Mouse (Mus musculus): Measurements from ENCODE around the gene Cldn7. TPM values are rescaled to one million over a fixed set of nuclear protein-coding genes. Genes with fewer than 3 reads are reported as not detected.

Cldn7 gene
- total and polyA plus RNA-seq, 3 experiments, result 0.11 to 0.78 TPM; not detected in 1

DNA sequence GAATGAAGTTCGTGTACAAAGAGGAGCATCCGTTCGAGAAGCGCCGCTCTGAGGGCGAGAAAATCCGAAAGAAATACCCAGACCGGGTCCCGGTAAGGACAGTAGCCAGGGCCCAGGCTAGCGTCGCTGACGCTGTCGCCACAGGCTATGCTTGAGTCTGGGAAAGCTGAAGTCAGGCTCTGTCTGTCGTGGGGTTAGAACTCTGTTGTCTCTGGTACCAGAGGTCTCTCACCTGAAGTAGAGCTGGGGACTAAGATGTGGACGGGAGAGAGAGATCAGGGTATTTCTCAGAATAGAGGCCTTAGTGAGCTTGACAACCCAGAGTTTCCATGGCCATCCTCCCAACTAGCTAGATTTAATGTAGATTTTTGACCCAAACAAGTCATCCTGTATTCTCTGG lies 27.1 kb downstream of the Cldn7 start:
- DNase-seq, result no peak

DNA sequence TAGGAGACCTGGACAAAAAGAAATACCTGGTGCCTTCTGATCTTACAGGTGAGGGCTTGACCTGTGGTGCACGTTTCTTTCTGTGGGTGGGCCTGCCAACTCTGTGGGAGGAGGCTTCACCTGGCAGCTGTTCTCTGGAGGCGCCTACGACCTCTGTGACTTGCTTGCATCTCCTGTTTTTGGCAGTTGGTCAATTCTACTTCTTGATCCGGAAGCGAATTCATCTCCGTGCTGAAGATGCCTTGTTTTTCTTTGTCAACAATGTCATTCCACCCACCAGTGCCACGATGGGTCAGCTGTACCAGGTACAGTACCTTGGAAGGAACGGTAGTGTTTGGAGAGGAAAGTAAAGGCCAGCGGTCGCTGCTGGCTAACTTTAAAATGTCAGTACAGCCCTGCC lies 27.8 kb downstream of the Cldn7 start:
- peak; percentile 42 for DNase-seq

DNA sequence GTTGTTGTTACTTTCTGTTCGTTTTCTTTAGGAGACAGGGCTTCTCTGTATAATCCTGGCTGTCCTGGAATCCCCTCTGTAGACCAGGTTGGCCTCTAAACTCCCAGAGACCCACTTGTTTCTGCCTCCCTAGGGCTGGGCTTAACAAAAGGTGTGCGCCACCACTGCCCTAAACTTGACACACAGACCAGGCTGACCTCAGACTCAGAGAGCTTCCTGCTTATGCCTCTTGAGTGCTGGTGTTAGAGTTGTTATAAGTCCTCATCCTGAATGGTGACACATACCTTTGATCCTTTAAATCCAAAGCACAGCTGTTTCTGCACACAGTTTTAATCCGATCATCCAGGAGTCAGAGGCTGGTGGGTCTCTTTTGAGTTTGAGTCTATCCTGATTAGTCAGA lies 28.4 kb downstream of the Cldn7 start:
- DNase-seq, result no peak

DNA sequence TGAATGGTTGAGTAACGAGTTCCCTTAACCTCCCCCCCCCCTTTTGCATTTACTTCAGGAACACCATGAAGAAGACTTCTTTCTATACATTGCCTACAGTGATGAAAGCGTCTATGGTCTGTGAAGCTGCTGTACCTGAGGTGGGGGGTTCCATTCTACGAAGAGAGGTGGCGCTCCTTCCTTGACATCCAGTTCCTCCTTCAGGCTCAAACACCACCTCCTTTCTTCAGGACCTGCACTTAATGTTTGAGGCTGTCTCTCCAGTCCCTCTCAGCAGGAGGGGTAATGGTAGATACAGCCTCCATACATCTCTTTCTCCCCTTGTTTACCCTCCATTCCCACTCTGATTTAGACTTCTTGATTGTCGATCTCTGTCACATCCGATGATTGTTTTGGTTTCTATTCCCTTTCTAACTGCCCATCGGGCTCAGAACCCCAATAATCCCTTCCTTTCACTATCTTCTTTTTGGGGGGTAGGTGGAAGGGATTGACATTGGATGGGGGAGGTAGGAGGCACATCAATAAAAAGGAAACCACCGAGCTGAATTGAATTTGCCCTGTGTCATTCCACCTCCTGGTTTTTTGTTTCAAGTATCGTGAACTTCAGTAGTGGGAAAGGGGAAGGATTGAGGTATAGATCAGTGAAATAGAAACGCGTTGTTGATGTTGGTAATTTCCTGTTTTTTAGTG lies 30.0 kb downstream of the Cldn7 start:
- DNase-seq, result no peak

DNA sequence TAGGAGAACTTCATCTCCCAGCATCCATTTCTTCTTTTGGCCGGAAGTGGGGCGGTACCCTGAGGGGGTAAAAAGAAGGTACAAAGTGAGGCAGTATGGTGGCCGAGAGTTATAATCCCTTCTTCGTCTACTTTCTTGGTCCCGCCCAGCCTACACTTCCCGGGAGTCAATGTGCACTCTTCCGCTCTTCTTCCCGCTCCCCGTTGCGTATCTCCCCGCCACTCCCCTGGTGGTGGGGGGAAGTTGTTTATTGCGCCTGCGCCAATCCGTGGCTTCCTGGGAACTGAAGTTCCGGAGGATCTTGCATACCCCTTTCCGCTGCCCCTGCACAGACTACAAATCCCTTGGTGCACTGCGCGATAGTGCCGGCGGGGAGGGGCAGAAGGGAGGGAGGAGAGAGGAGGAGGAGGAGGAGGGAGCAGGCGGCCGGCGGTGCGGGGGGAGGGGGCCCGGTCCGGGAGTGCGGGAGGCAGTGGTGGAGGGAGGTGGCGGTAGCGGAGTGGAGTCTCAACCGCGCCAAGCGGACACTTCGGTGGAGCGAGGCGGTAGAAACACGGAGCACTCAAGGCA lies 30.9 kb downstream of the Cldn7 start, which contains the start of gene Phf23:
Gene Phf23 (plus strand): TSS at position 387 of the 570 bp plus-strand sequence.
- peak; percentile 99 for DNase-seq

DNA sequence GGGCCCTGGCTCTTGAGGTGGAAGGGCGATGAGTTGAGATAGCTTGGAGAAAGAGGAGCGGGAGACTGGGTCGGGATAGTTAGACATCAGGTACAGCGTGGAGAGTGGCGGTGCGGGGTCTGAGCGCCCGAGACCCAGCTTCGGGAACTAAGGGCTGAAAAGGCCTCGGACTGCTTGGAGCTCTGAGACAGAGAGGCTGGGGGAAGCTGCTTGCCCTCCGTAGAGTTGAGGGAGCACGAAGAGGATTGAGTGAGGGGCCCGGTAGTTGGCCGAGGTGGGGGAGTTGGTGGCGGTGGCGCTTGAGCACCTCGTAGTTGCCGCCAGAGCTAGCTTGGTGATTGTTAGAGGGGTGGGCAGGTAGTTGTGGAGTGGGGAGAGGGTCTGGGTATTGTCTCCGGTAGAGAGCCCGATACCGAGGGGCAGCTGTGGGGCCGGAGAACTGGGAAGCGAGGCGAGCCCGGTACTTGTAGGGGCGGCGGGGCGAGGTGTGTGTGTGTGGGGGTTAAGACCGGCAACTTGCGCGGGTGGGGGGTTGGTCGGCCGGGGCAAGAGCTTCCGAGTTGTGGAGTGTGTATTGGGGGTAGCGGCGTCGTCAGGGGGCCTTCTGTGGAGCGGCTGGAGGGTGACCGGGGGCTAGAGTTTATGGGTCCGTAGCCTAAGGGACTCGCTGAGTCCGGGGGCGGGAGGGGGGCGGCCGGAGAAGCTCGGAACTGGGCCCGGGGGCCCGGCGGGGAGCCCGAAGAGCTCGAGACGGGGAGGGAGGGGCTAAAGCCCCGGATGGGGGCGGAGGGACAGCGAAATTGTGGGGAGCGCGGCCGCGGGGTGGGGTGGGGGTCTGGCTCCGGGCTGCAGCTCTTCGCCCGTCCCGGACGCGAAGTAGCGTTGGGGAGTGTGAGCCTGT lies 31.8 kb downstream of the Cldn7 start:
- DNase-seq, result no peak

DNA sequence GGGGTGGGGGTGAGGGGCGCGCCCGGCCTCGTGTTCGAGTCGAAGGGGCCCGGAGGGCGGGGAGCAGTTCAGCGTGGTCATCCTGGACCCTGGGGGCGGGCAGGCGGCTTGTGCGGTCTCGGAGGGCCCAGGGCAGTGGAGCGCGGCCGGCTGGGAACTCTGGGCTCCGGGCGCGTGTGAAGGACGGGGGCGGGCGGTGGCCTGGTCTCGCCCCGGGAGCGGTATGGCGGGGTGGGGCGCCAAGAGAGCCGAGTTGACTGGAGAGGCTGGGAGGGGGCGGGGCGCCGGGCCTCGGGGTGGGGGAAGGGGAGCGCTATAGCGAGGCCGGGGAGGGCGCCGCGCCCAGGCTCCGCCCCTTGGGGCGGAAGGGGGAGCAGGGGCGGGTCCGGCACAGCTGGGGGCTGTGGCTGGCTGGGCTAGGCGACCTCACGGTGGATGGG lies 32.5 kb downstream of the Cldn7 start:
- DNase-seq, result peak; percentile 95

DNA sequence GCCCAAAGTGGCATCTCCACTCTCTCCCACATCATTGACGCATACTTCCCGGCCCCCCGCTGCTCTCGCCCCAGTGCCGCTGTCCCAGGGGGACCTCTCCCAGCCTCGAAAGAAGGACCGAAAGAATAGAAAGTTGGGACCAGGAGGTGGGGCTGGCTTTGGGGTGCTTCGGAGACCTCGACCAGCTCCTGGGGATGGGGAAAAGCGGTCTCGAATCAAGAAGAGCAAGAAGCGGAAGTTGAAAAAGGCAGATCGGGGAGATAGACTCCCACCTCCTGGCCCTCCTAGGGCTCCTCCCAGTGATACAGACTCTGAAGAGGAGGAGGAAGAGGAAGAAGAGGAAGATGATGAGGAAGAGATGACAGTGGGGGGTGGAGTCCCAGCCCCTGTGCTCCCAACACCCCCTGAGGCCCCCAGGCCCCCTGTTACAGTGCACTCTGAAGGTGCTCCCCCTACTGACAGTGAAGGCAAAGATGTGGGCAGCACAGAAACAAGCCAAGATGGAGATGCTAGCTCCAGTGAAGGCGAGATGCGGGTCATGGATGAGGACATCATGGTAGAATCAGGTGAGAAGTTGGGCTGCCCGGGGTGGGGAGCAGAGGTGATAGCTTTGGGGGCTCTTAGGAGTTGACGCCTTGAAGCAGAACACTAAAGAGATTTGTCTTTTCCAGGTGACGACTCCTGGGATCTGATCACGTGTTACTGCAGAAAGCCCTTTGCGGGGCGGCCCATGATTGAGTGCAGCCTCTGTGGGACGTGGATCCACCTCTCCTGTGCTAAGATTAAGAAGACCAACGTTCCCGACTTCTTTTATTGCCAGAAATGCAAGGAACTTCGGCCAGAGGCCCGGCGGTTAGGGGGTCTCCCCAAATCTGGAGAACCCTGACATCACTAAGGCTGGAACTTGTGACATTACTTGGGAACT lies 34.2 kb downstream of the Cldn7 start:
- no peak for DNase-seq

DNA sequence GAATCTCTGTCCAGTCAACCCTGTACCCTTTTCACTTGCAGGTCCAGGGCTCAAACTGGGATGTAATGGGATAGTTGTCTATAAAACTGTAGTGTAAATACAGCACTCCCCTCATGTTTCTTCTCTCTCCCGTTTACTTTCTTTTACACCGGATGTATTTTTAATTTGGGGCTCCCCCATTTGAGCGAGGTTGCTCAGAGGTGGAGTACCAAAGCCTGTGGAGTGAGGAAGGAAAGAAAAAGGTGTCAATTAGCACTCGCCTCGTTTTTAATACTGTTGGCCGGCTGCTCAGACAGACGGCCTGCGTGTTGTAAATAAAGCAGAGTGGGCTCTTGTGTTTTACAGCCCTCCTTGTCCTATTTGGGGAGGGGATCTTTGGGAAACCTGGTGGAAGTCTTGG lies 35.1 kb downstream of the Cldn7 start:
- DNase-seq, result no peak

DNA sequence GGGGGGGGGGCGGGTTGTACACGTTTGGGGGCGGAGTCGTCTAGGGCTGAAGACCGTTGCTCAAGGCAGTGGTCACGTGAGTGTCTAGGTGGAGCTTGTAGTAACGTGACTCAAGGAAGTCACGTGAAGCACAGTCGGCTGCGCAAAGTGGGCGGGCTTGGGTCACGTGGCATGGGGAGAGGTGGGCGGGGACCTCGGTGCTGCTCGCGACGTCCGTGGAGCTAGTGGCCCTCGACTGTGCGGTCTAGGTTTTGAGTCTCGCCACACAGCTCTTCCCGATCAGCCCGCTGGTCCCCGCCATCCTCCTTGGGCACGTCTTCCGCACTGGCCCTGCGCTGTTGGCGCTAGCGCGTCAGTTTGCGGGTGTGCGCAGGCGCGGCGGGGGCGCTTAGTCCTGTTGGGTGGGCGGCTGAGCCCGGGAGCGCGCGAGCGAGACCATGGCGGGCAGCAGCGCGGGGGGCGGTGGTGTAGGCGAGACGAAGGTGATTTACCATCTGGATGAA lies 35.9 kb downstream of the Cldn7 start, which contains the start of gene Dvl2:
Gene Dvl2 (plus strand): TSS at position 200 of the 503 bp plus-strand sequence.
- DNase-seq, result peak; percentile 93

DNA sequence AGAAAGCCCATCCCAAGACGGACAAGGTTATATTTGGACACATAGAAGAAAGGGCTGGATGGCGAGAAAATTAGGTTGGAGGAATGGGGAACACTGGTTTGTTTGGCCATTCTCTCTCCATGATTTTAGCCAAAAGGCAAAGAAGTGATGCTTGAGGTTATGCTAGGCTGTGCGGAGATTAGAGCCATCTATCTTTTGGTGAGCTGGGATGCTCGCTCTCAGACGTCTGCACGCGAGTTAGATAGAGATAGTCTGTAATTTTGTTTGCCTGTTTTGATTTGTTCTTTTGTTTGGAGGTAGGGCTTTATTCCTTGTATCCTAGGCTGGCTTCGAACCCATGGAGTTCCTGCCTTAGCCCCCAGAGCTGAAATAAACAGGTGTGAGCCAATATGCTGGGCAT lies 36.6 kb downstream of the Cldn7 start:
- DNase-seq, result no peak

DNA sequence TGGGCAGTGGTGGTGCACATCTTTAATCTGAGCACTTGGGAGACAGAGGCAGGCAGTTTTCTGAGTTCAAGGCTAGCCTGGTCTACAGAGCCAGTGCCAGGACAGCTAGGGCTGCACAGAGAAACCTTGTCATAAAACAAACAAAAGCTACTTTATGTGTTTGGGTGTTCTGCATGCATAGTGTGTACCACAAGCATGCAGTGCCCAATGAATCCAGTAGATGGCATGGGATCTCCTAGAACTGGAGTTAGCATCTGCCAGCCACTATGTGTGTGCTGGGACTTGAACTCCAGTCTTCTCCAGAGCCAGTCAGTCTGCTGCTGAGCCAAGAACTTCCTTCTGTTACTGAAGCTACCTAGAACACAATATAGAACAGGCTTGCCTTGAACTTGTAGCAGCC lies 37.3 kb downstream of the Cldn7 start:
- DNase-seq, result no peak

DNA sequence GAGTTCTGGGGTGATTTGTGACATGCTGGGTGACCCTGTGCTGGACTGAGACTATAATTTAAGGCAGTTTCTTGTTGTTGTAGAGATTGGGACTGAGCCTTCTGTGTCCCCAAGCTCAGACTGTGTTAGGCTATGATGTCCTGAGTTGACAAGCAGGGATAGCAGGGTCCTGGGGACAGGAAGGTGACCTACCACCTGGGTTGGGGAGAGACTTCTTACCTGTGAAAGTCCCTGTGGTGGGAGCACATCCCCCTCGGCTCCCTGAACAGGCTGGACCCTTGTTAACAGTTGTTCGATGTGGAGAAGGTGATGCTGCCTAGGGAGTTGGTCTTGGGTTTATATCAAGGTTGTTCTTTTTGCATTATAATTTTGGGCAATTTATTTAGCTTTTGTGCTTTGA lies 37.9 kb downstream of the Cldn7 start:
- DNase-seq, result no peak

DNA sequence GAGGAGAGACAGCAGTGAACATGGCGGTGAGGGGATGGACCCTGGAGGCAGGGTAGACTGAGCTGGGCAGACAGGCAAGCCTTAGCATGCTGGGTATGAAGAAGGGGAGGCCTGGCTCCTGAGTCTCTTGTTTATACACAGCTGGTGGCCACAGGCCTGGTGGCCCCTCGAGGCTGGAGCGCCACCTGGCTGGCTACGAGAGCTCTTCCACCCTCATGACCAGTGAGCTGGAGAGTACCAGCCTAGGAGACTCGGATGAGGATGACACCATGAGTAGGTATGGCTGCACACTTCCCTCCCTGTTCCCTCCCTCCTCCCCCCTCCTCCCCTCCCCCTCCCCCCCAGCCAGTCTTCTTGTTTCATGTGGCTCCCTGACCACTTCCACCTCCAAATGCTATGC lies 40.9 kb downstream of the Cldn7 start:
- DNase-seq, result no peak

DNA sequence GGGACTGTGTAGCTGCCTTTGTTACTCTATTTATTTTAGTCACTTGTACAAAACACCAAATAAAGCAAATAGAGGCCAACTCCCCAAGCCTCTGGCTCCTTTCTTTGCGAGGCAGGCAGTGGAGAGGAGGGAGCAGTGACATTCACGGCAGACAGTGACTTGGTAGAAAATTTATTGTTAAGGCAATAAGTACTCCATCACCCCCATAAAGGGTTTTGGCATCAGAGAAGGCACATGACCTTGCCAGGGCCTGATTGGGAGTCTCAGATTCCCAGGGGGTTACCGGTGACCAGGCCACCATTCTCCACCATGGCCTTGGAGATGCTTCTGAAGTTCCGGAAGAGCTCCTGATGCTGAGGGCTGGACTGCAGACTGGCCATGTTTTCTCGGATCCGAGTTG lies 45.5 kb downstream of the Cldn7 start:
- DNase-seq, result no peak

DNA sequence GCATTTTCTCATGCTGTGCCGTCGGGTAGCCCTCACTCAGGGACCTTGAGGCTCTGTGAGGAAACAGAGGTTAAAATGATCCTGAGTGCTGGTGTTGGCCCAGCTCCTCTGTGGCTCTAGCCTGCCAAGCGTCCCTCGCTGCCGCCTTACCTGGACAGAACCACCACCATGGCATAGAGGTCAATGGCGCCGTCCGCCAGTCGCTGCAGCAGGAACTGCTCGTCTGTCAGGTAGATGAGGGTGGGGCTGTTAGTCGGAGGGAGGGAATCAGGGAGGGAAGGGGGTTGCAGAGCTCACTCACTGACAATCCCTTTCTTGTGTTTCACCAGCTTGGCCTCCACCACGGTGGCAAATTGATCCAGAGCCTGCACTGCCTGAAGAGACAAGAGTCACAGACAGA lies 46.0 kb downstream of the Cldn7 start:
- no peak for DNase-seq

DNA sequence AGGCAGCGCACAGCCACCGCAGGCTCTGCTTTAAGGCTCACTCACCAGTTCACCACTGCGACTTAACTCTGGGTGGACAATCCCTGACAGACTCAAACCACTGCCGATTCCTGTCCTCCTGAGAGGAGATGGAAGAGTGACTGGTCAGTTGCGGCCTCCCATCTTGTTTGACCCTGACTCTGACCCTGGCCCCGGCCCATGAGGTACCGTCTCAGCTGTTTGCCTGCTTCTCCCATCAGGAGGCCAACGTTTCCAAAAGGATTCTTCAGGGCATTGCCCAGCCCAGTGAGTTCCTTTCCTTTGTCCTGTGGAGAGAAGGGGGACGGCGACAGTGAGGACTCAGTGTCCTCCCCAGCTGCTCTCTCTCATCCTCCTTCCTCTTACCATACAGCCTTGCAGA lies 46.4 kb downstream of the Cldn7 start:
- DNase-seq, result no peak

DNA sequence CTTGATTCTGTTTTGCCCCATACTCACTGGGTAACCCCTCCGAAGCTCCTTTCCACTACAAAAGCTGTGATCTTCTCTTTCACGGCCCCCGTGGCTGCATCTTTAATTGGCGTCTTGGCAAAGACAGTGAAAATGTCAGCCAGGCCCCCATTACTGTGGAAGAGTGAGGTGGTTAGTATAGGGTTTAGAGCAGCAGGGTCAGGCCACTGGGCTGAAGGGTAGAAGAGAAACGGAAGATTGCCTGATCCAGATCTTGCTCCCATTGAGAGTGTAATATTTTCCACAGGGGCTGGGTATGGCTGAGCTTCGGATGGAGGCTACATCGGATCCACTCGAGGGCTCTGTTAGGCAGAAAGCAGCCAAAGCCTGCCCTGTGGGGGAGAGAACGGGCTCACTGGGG lies 48.4 kb downstream of the Cldn7 start:
- no peak for DNase-seq

DNA sequence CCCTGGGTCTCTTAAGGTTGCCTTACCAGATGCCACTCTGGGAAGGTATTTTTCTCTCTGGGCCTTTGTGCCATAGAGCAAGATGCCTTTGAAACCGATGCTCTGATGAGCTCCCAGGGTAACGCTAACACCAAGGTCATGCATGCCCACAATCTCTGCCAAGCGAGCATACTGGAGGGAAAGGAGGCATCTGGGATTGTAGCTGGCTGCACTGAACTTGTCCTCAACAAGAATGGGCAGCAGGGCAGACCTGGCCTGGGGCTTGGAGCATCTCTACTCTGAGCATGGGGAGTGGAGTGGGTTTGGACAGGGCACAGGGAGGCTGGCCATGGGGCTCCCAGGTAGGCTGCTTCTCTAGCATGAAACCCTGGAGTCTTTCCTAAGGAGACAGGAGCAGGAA lies 48.8 kb downstream of the Cldn7 start:
- no peak for DNase-seq

DNA sequence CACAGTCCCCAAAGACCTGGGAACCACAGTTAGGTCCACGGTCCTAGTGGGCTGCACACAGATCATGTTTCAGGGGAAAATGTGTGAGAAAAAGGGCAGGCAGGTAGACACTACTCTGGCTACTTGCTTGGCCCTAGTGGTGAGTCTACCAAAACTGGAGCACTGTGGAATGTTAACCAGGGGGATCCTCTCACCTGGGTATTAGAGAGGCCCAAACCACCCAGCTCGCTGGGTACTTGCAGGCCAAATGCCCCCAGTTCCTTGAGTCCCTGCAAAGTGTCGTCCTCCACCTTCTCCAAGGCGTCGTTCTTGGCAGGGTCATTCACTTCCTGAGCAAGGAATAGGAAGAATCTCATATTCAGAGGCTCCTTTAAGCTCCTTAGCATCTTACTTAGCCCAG lies 49.5 kb downstream of the Cldn7 start:
- DNase-seq, result no peak

DNA sequence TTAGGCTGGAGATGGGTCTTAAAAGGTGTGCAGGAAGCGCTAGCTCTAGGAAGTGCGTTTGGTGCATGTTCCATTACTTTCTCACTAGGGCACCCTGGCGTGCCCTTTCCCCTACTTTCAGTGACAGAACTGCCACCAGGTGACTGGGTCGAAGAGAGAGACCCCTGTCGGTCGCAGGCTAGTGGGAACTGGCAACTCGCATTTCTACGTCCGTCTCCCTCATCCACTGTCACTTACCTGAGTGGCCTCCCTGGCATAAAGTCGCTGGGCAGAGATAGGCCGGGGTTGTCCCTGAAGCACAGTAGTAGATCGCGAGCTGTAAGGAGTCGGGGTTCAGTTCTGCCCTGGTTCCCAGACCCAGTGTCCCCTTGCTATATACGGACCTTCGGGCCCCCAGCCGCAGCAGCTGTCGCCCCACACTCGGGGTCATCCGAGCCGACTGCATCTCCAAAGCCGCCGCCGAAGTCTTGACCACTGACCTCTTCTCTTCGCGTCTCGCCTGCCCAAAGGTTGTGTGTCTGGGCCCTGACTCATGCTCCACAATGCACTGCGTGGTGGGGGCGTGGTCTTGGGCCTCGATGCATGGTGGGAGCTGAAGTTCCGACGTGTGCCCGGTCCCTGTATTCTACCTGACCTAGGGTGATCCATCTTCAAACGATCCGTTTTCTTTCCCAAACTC lies 50.4 kb downstream of the Cldn7 start, which contains the start of gene Acadvl:
Gene Acadvl (minus strand): TSS at position 532 of the 679 bp plus-strand sequence.
- DNase-seq, result peak; percentile 95

Measured in adrenal gland, adult 2 months (tissue).